9 mouse cellular contexts compared by ENCODE assay signal in genomic region chr7:142661046-142661445, GRCm38 (mm10). TPM values are rescaled to one million over a fixed set of nuclear protein-coding genes. Genes with fewer than 3 reads are reported as not detected.
A peak's percentile ranks its signal among the peaks of the same experiment; 100 is the strongest.
DNase-seq lines count a peak whose midpoint lies in the region; ATAC-seq and TF ChIP-seq lines count a peak whose summit lies in the region.
"Had no signal": no experiment of that assay in that cellular context is flagged by ENCODE, and none has a peak within 500 bp of the region (broad histone marks: within the 10 kb centered on the region; RNA-seq: fewer than 3 reads in every experiment).

No protein-coding gene starts in this region.

- H3K9ac ChIP-seq in forebrain, embryonic 16.5 days (replicated peaks; ENCODE audit: low read depth, low read length): no peak overlapping the region
- 0 out of 2 replicates have a peak overlapping the region, but pooled peaks have one; percentile 21 for H3K9ac ChIP-seq in hindbrain, embryonic 14.5 days
- no peak overlapping the region for H3K9ac ChIP-seq in midbrain, embryonic 12.5 days (replicated peaks)

- WGBS in forebrain, embryonic 10.5 days: under 1% methylated on average over 25 of the region's 25 CpGs
- under 1% methylated on average over 25 of the region's 25 CpGs for WGBS in forebrain, embryonic 16.5 days
- 2% methylated on average over 25 of the region's 25 CpGs for WGBS in hindbrain, embryonic 14.5 days
- under 1% methylated on average over 25 of the region's 25 CpGs for WGBS in midbrain, embryonic 12.5 days

- TF ChIP-seq CTCF in G1E (IDR thresholded peaks at IDR 0.05; ENCODE audit: low read depth, low read length): no peak

- peak overlapping the region; percentile 84 for H3K27ac ChIP-seq in forebrain, embryonic 10.5 days
- H3K27ac ChIP-seq in forebrain, embryonic 16.5 days (ENCODE audit: low read length): no peak overlapping the region
- H3K27ac ChIP-seq in hindbrain, embryonic 14.5 days: no peak overlapping the region
- H3K27ac ChIP-seq in midbrain, embryonic 12.5 days (replicated peaks): no peak overlapping the region

- H3K36me3 ChIP-seq in forebrain, embryonic 10.5 days (replicated peaks): no peaks in the 10 kb centered on the region
- no peaks in the 10 kb centered on the region for H3K36me3 ChIP-seq in forebrain, embryonic 16.5 days (ENCODE audit: control insufficient read depth, insufficient read depth)
- H3K36me3 ChIP-seq in G1E (replicated peaks): no peaks in the 10 kb centered on the region
- H3K36me3 ChIP-seq in hindbrain, embryonic 14.5 days (replicated peaks; ENCODE audit: control insufficient read depth, insufficient read depth): no peaks in the 10 kb centered on the region
- H3K36me3 ChIP-seq in midbrain, embryonic 12.5 days: no peaks in the 10 kb centered on the region

- H3K9me3 ChIP-seq in forebrain, embryonic 10.5 days: no peaks in the 10 kb centered on the region
- H3K9me3 ChIP-seq in forebrain, embryonic 16.5 days (ENCODE audit: control insufficient read depth, low read length): no peaks in the 10 kb centered on the region
- H3K9me3 ChIP-seq in G1E (replicated peaks): peaks cover 46% of the 10 kb centered on the region
- no peaks in the 10 kb centered on the region for H3K9me3 ChIP-seq in hindbrain, embryonic 14.5 days (ENCODE audit: control insufficient read depth, low read length)
- no peaks in the 10 kb centered on the region for H3K9me3 ChIP-seq in midbrain, embryonic 12.5 days

- H3K27me3 ChIP-seq in forebrain, embryonic 10.5 days (ENCODE audit: poor library complexity, severe bottlenecking): peaks cover 100% of the 10 kb centered on the region
- H3K27me3 ChIP-seq in forebrain, embryonic 16.5 days (replicated peaks; ENCODE audit: control insufficient read depth, insufficient read depth, low read length): peaks cover 85% of the 10 kb centered on the region
- peaks cover 9% of the 10 kb centered on the region; the same call in 1 of the 2 replicates for H3K27me3 ChIP-seq in G1E (ENCODE audit: insufficient read depth, low read length)
- H3K27me3 ChIP-seq in hindbrain, embryonic 14.5 days (ENCODE audit: control insufficient read depth, insufficient read depth, low read length): peaks cover 98% of the 10 kb centered on the region
- H3K27me3 ChIP-seq in midbrain, embryonic 12.5 days: peaks cover 96% of the 10 kb centered on the region

- no peak overlapping the region; the same call in 1 of the 2 replicates for H3K4me2 ChIP-seq in forebrain, embryonic 16.5 days (ENCODE audit: low read length)
- peak overlapping the region; percentile 43 for H3K4me2 ChIP-seq in hindbrain, embryonic 14.5 days (replicated peaks)
- H3K4me2 ChIP-seq in midbrain, embryonic 12.5 days (replicated peaks): peak overlapping the region; percentile 52

- intact Hi-C loops in left cerebral cortex, postnatal 4 days (cut with DNase I): no loop called here

- peak overlapping the region; percentile 54 for H3K4me3 ChIP-seq in forebrain, embryonic 10.5 days
- H3K4me3 ChIP-seq in forebrain, embryonic 16.5 days (replicated peaks; ENCODE audit: low read length): no peak overlapping the region
- 0 out of 2 replicates have a peak overlapping the region, but pooled peaks have one; percentile 23 for H3K4me3 ChIP-seq in G1E (ENCODE audit: low read depth, low read length)
- H3K4me3 ChIP-seq in hindbrain, embryonic 14.5 days (replicated peaks; ENCODE audit: low read length): peak overlapping the region; percentile 23
- H3K4me3 ChIP-seq in midbrain, embryonic 12.5 days: peak overlapping the region; percentile 43

- DNase-seq in forebrain, embryonic 10.5 days (ENCODE audit: extremely low spot score, low spot score): peak; percentile 45
- no peak for DNase-seq in G1E (ENCODE audit: low spot score)
- DNase-seq in hindbrain, embryonic 14.5 days (ENCODE audit: low spot score): no peak
- DNase-seq in right cerebral cortex, postnatal 36 days (ENCODE audit: low spot score in 2 of 2): no peak
- DNase-seq in cerebellum, postnatal 14 days: no peak
- DNase-seq in left cerebral cortex, postnatal 4 days: no peak
- DNase-seq: B cell, adult 2 months had no signal

- peaks cover 63% of the 10 kb centered on the region for H3K4me1 ChIP-seq in forebrain, embryonic 10.5 days
- H3K4me1 ChIP-seq in forebrain, embryonic 16.5 days (replicated peaks; ENCODE audit: control insufficient read depth, insufficient read depth, low read length): peaks cover 25% of the 10 kb centered on the region
- H3K4me1 ChIP-seq in G1E (ENCODE audit: insufficient read depth, low read depth, low read length): no peaks in the 10 kb centered on the region; the same call in 1 of the 2 replicates
- peaks cover 5% of the 10 kb centered on the region; the same call in 1 of the 2 replicates for H3K4me1 ChIP-seq in hindbrain, embryonic 14.5 days (replicated peaks; ENCODE audit: control insufficient read depth, insufficient read depth, low read length)
- peaks cover 26% of the 10 kb centered on the region for H3K4me1 ChIP-seq in midbrain, embryonic 12.5 days

- ATAC-seq in forebrain, embryonic 16.5 days: no peak
- ATAC-seq in G1E (ENCODE audit: extremely low read depth, insufficient number of reproducible peaks, low FRiP score, poor library complexity, severe bottlenecking): no peak
- ATAC-seq in hindbrain, embryonic 14.5 days (ENCODE audit: low FRiP score): no peak
- no peak for ATAC-seq in midbrain, embryonic 12.5 days (ENCODE audit: low FRiP score, low read depth)

RNA-seq across cellular contexts. Expression of gene Igf2, which starts 5.6 kb away (rescaled TPM):
- polyA plus RNA-seq in forebrain, embryonic 10.5 days (2016; fragmentation: Nextera tagmentation; extraction: Ambion mirVana): 126 and 132 TPM in 2 replicates
- 64.3 and 95.2 TPM in 2 replicates for polyA plus RNA-seq in forebrain, embryonic 16.5 days (2015; fragmentation: Nextera tagmentation; extraction: Ambion mirVana)
- total RNA-seq in G1E (2014; fragmentation: Nextera tagmentation) (not detected in 2 replicates), G1E (2017) (under 0.01 and 0.27 TPM in 2 replicates)
- not detected in 2 replicates for polyA plus RNA-seq in G1E (2012)
- 141 and 194 TPM in 2 replicates for polyA plus RNA-seq in hindbrain, embryonic 14.5 days (2014; fragmentation: Nextera tagmentation; extraction: Ambion mirVana)
- polyA plus RNA-seq in midbrain, embryonic 12.5 days (2016; fragmentation: Nextera tagmentation; extraction: Ambion mirVana): 154 and 211 TPM in 2 replicates
- total RNA-seq in left cerebral cortex, postnatal 4 days (2021): 100 to 1,000 TPM; 343 to 352 TPM

RNA-seq across cellular contexts. Expression of gene Gm49394, which starts 8.7 kb away (rescaled TPM):
- not detected in 2 replicates for polyA plus RNA-seq in forebrain, embryonic 10.5 days (2016; fragmentation: Nextera tagmentation; extraction: Ambion mirVana)
- not detected in 2 replicates for polyA plus RNA-seq in forebrain, embryonic 16.5 days (2015; fragmentation: Nextera tagmentation; extraction: Ambion mirVana)
- total RNA-seq in G1E (2014; fragmentation: Nextera tagmentation): not detected in 2 replicates
- under 0.01 TPM in 1 of 2 replicates, not detected in the other for total RNA-seq in G1E (2017)
- polyA plus RNA-seq in G1E (2012): not detected in 2 replicates
- polyA plus RNA-seq in hindbrain, embryonic 14.5 days (2014; fragmentation: Nextera tagmentation; extraction: Ambion mirVana): not detected in 2 replicates
- not detected in 2 replicates for polyA plus RNA-seq in midbrain, embryonic 12.5 days (2016; fragmentation: Nextera tagmentation; extraction: Ambion mirVana)
- under 1 TPM; 0.10 to 0.12 TPM for total RNA-seq in left cerebral cortex, postnatal 4 days (2021)

Comparison
In these comparisons a context has a peak if more than half of its experiments do, and no peak if none do; other contexts are left out.
1. RNA of gene Igf2, which starts 5.6 kb away (polyA plus RNA-seq): 154 to 211 TPM in midbrain, embryonic 12.5 days, 141 to 194 TPM in hindbrain, embryonic 14.5 days, 126 to 132 TPM in forebrain, embryonic 10.5 days and 64.3 to 95.2 TPM in forebrain, embryonic 16.5 days; not detected in G1E; every median in the first group is over 10 times any median in the second.